Mouse (Mus musculus) embryonic fibroblast, embryonic 13.5 days (primary cell): ENCODE results near the gene Clrn3.

Experiments
- CTCF ChIP-seq: IDR thresholded peaks from 2 replicates; pipeline ENCODE4 v1.5.1; 2011; ENCODE audit warnings: mild to moderate bottlenecking, control low read depth, low read length, moderate library complexity, borderline replicate concordance; ENCODE audit not compliant: insufficient read depth
- POLR2A ChIP-seq: IDR thresholded peaks from 2 replicates; pipeline ENCODE4 v1.6.1; 2011; ENCODE audit warnings: low read depth, mild to moderate bottlenecking, control low read depth, low read length, moderate library complexity

GRCm38 (mm10) chr7:135568550-135568949 lies 40.1 kb upstream of the Clrn3 start:
- TF ChIP-seq CTCF (no peak), POLR2A (no peak)
